Mouse (Mus musculus) limb, embryonic 11.5 days (tissue): ENCODE results near the gene Zc3h7b. TPM values are rescaled to one million over a fixed set of nuclear protein-coding genes. Genes with fewer than 3 reads are reported as not detected.
"Not testable (repeated sequence)": the region's sequence is repeated elsewhere in the genome, so short reads cannot be mapped to it uniquely, and the experiment has no call there.

Experiments
- ATAC-seq: fragments of 200-750 bp; cut with Nextera tagmentation; 2 replicates; pipeline ENCODE4 v1.8.0; 2017; ENCODE audit warnings: low read depth; ENCODE audit not compliant: insufficient number of reproducible peaks, low FRiP score, low TSS enrichment
- DNase-seq: peaks from one replicate; pipeline ENCODE4 v3.0.0-alpha.2; 2015; ENCODE audit warnings: low spot score
- H3K27ac ChIP-seq: fragments of 300-500 bp; sonication (generic); replicated peaks from 2 replicates; pipeline ENCODE4 v1.5.1; 2014; ENCODE audit warnings: low read depth, mild to moderate bottlenecking, low read length
- H3K27me3 ChIP-seq: fragments of 300-500 bp; sonication (generic); 2 replicates; pipeline ENCODE4 v1.6.1; 2014; ENCODE audit warnings: mild to moderate bottlenecking, low read length, mixed read lengths; ENCODE audit not compliant: control insufficient read depth, insufficient read depth
- H3K36me3 ChIP-seq: fragments of 300-500 bp; sonication (generic); 2 replicates; pipeline ENCODE4 v1.6.1; 2014; ENCODE audit warnings: mild to moderate bottlenecking, low read length, moderate library complexity, mixed read lengths; ENCODE audit not compliant: control insufficient read depth, insufficient read depth
- H3K4me1 ChIP-seq: fragments of 300-500 bp; sonication (generic); 2 replicates; pipeline ENCODE4 v1.6.1; 2014; ENCODE audit warnings: low read length, mixed read lengths; ENCODE audit not compliant: control insufficient read depth, insufficient read depth
- H3K4me2 ChIP-seq: fragments of 300-500 bp; sonication (generic); 2 replicates; pipeline ENCODE4 v1.6.1; 2014; ENCODE audit warnings: low read depth, mild to moderate bottlenecking, moderate library complexity; ENCODE audit not compliant: severe bottlenecking
- H3K4me3 ChIP-seq: fragments of 300-500 bp; sonication (generic); 2 replicates; pipeline ENCODE4 v1.5.1; 2014; ENCODE audit warnings: low read depth, low read length
- H3K9ac ChIP-seq: fragments of 300-500 bp; sonication (generic); 2 replicates; pipeline ENCODE4 v1.6.1; 2014; ENCODE audit warnings: mild to moderate bottlenecking, low read length
- H3K9me3 ChIP-seq: fragments of 300-500 bp; sonication (generic); 2 replicates; pipeline ENCODE4 v1.6.1; 2016; ENCODE audit warnings: low read length; ENCODE audit not compliant: control insufficient read depth
- WGBS: fragments of 180-500 bp; shearing (Covaris S2); extraction: QIAGEN DNeasy Blood & Tissue Kit; methylation state at CpG from one replicate; pipeline ENCODE4 v1.1.7; 2014; 5-methylcytosine and 5-hydroxymethylcytosine counted together
- polyA plus RNA-seq: library from polyadenylated mRNA; unstranded; fragments of >200 nt; fragmentation: Nextera tagmentation; extraction: Ambion mirVana; gene quantifications from 2 replicates; pipeline ENCODE4 v1.2.1, GENCODE M21; 2014

Gene Zc3h7b
- polyA plus RNA-seq, 1 experiment from 2014 or later, result 57.9 TPM

GRCm38 (mm10) chr15:81723653-81724052 is 21.2 kb upstream of the Zc3h7b start:
- Histone ChIP-seq H3K4me3 (no peak overlapping the region), H3K9me3 (no peaks in the 10 kb centered on the region), H3K4me1 (peaks cover 4% of the 10 kb centered on the region; the same call in 1 of the 2 replicates), H3K27ac (no peak overlapping the region), H3K27me3 (no peaks in the 10 kb centered on the region), H3K36me3 (peaks cover 27% of the 10 kb centered on the region), H3K4me2 (no peak overlapping the region), H3K9ac (no peak overlapping the region)
- ATAC-seq (no peak), DNase-seq (no peak)
- WGBS, result 92% methylated on average over 11 of the region's 11 CpGs

- Histone ChIP-seq H3K4me2 (no peak overlapping the region), H3K27me3 (no peaks in the 10 kb centered on the region), H3K4me1 (peaks cover 7% of the 10 kb centered on the region; the same call in 1 of the 2 replicates), H3K36me3 (peaks cover 16% of the 10 kb centered on the region; the same call in 1 of the 2 replicates), H3K9ac (no peak overlapping the region), H3K4me3 (no peak overlapping the region), H3K27ac (no peak overlapping the region), H3K9me3 (no peaks in the 10 kb centered on the region)
- no peak for DNase-seq
- WGBS, result 99% methylated on average over 8 of the region's 8 CpGs
- no peak for ATAC-seq
These were observed 18.9 kb upstream of the Zc3h7b start for GRCm38 (mm10) chr15:81725965-81726364.

- peak overlapping the region; percentile 85 for H3K4me2 ChIP-seq
- no peaks in the 10 kb centered on the region for H3K27me3 ChIP-seq
- H3K9me3 ChIP-seq, result no peaks in the 10 kb centered on the region
- H3K4me1 ChIP-seq, result peaks cover 7% of the 10 kb centered on the region; the same call in 1 of the 2 replicates
- H3K4me3 ChIP-seq, result peak overlapping the region; percentile 100
- DNase-seq (peak; percentile 35), ATAC-seq (no peak)
- WGBS, result under 1% methylated on average over 48 of the region's 49 CpGs
- peaks cover 2% of the 10 kb centered on the region; the same call in 1 of the 2 replicates for H3K36me3 ChIP-seq
- peak overlapping the region; percentile 93 for H3K9ac ChIP-seq
- peak overlapping the region; percentile 21; the same call in 1 of the 2 replicates for H3K27ac ChIP-seq
These were observed 15.5 kb upstream of the Zc3h7b start for GRCm38 (mm10) chr15:81729241-81729791.

- peak; percentile 98 for ATAC-seq
- WGBS, result 5% methylated on average over 41 of the region's 41 CpGs
These were observed 14.8 kb upstream of the Zc3h7b start for GRCm38 (mm10) chr15:81729792-81730635.

GRCm38 (mm10) chr15:81735075-81735474 is 9.8 kb upstream of the Zc3h7b start:
- H3K9ac ChIP-seq, result no peak overlapping the region
- 61% methylated on average over 3 of the region's 3 CpGs for WGBS
- no peak overlapping the region for H3K4me2 ChIP-seq
- H3K36me3 ChIP-seq, result no peaks in the 10 kb centered on the region
- DNase-seq (no peak), ATAC-seq (no peak)
- no peaks in the 10 kb centered on the region for H3K9me3 ChIP-seq
- H3K27ac ChIP-seq, result no peak overlapping the region
- no peaks in the 10 kb centered on the region for H3K4me1 ChIP-seq
- no peaks in the 10 kb centered on the region for H3K27me3 ChIP-seq
- H3K4me3 ChIP-seq, result no peak overlapping the region

More at GRCm38 (mm10) chr15:81729792-81730635, 14.8 kb upstream of the Zc3h7b start:
- peak overlapping the region; percentile 100 for H3K4me3 ChIP-seq
- peak overlapping the region; percentile 21; the same call in 1 of the 2 replicates for H3K27ac ChIP-seq
- no peaks in the 10 kb centered on the region for H3K9me3 ChIP-seq
- peak overlapping the region; percentile 85 for H3K4me2 ChIP-seq
- no peaks in the 10 kb centered on the region for H3K27me3 ChIP-seq
- H3K9ac ChIP-seq, result peak overlapping the region; percentile 93
- peak; percentile 98 for DNase-seq
- peaks cover 7% of the 10 kb centered on the region; the same call in 1 of the 2 replicates for H3K4me1 ChIP-seq
- H3K36me3 ChIP-seq, result peaks cover 2% of the 10 kb centered on the region; the same call in 1 of the 2 replicates

- Histone ChIP-seq H3K27me3 (no peaks in the 10 kb centered on the region), H3K27ac (no peak overlapping the region), H3K4me2 (no peak overlapping the region), H3K4me3 (no peak overlapping the region), H3K4me1 (no peaks in the 10 kb centered on the region), H3K9ac (no peak overlapping the region), H3K9me3 (no peaks in the 10 kb centered on the region), H3K36me3 (no peaks in the 10 kb centered on the region)
- no peak for ATAC-seq
- DNase-seq, result no peak
- WGBS, result 88% methylated on average over 3 of the region's 3 CpGs
These were observed 5.6 kb upstream of the Zc3h7b start for GRCm38 (mm10) chr15:81739296-81739695.

GRCm38 (mm10) chr15:81739924-81740323 is 4.9 kb upstream of the Zc3h7b start:
- DNase-seq (no peak), ATAC-seq (no peak)
- H3K27me3 ChIP-seq, result no peaks in the 10 kb centered on the region
- no peaks in the 10 kb centered on the region for H3K9me3 ChIP-seq
- H3K4me3 ChIP-seq, result no peak overlapping the region
- H3K36me3 ChIP-seq, result no peaks in the 10 kb centered on the region
- H3K27ac ChIP-seq, result no peak overlapping the region
- H3K4me1 ChIP-seq, result no peaks in the 10 kb centered on the region
- no peak overlapping the region for H3K9ac ChIP-seq
- WGBS, result 10% methylated on average over 2 of the region's 2 CpGs
- no peak overlapping the region for H3K4me2 ChIP-seq

- not testable (repeated sequence) for ATAC-seq, H3K9me3 ChIP-seq, H3K27ac ChIP-seq, H3K27me3 ChIP-seq, H3K4me2 ChIP-seq, DNase-seq, H3K4me3 ChIP-seq, H3K9ac ChIP-seq, H3K36me3 ChIP-seq, H3K4me1 ChIP-seq
- 28% methylated on average over 2 of the region's 2 CpGs for WGBS
These were observed 2.5 kb upstream of the Zc3h7b start for GRCm38 (mm10) chr15:81742368-81742767.
